Mouse (Mus musculus): Measurements from ENCODE around the gene Hba-a2. TPM values are rescaled to one million over a fixed set of nuclear protein-coding genes. Genes with fewer than 3 reads are reported as not detected.

Hba-a2 gene
- polyA plus RNA-seq, 1 experiment, result 130,484 TPM

- Histone ChIP-seq H3K36me3 (ENCODE audit: control insufficient read depth) (peaks cover 12% of the 10 kb centered on the region), H3K4me1 (ENCODE audit: control insufficient read depth) (peaks cover 16% of the 10 kb centered on the region), H3K27me3 (ENCODE audit: control insufficient read depth) (peaks cover 32% of the 10 kb centered on the region), H3K4me3 (replicated peaks) (no peak overlapping the region), H3K9me3 (ENCODE audit: control insufficient read depth, low read length) (no peaks in the 10 kb centered on the region; the same call in 1 of the 2 replicates)
- TF ChIP-seq TAL1 (IDR thresholded peaks at IDR 0.05; ENCODE audit: low read length) (no peak), GATA1 (IDR thresholded peaks at IDR 0.05; ENCODE audit: low read length) (no peak)
Measured at GRCm38 (mm10) chr11:32309928-32310327, 13.6 kb downstream of the Hba-a2 start.

GRCm38 (mm10) chr11:32316009-32316408 is 19.7 kb downstream of the Hba-a2 start:
- Histone ChIP-seq H3K9me3 (ENCODE audit: control insufficient read depth, low read length) (no peaks in the 10 kb centered on the region), H3K36me3 (ENCODE audit: control insufficient read depth) (no peaks in the 10 kb centered on the region), H3K4me3 (replicated peaks) (no peak overlapping the region), H3K27me3 (ENCODE audit: control insufficient read depth) (peaks cover 29% of the 10 kb centered on the region), H3K4me1 (ENCODE audit: control insufficient read depth) (peaks cover 11% of the 10 kb centered on the region)
- TF ChIP-seq GATA1 (IDR thresholded peaks at IDR 0.05; ENCODE audit: low read length) (no peak), TAL1 (IDR thresholded peaks at IDR 0.05; ENCODE audit: low read length) (no peak)

DNA sequence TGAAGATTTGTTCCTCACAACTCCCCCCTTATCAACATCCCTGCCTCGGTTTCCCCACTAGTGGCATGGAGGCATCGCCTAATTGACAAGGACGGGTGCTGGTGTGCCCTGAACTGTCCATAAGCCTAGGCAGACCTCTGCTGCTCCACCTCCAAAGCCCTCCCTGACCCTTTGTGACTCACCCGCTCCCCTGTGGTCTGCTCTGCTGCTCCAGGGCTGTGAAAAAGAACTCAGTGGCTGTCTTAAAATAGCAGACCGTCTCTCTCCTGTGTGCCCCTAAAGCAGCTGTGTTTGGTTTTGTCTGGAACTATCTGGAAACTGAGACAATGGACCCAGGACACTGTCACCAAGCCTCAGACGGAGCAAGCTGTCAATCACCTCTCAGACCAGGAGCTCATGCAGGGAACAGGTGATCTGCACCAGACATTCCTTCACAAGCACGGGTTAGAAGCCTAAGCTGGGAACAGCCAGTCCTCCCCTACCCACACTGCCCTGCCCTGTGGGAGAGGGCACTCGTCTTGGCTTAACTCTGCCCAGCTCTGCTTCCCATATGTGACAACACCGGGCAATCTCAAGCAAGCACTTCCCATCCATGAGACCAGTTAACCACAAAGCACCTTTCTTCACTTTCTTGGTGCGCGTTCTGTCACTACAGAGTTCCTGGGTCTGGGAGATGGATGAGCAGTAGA is 24.4 kb downstream of the Hba-a2 start:
- Histone ChIP-seq H3K4me1 (ENCODE audit: control insufficient read depth) (peaks cover 20% of the 10 kb centered on the region), H3K27me3 (ENCODE audit: control insufficient read depth) (peaks cover 32% of the 10 kb centered on the region), H3K36me3 (ENCODE audit: control insufficient read depth) (no peaks in the 10 kb centered on the region), H3K4me3 (replicated peaks) (peak overlapping the region; percentile 7), H3K9me3 (ENCODE audit: control insufficient read depth, low read length) (no peaks in the 10 kb centered on the region)
- TF ChIP-seq TAL1 (IDR thresholded peaks at IDR 0.05; ENCODE audit: low read length), result no peak
- TF ChIP-seq GATA1 (IDR thresholded peaks at IDR 0.05; ENCODE audit: low read length), result no peak

DNA sequence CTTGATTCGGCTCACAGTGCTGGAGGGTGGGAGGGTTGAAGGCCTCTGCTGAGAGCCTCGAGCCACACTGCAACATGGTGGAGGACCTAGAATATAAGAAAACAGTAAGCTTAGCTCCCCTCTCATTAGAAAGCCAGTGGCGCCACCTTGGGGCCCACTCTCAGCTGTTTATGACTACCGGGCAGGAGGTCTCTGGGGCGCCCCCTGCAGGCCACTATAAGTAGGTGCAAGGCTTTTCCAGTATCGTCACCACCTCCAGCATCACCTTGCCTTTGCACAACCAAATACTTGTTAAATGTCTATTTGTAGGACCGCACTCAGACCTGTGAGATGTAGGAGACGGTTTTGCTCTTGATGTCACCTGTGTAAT is 24.9 kb downstream of the Hba-a2 start:
- Histone ChIP-seq H3K36me3 (ENCODE audit: control insufficient read depth) (no peaks in the 10 kb centered on the region), H3K27me3 (ENCODE audit: control insufficient read depth) (peaks cover 34% of the 10 kb centered on the region)

GRCm38 (mm10) chr11:32324609-32325008 is 28.3 kb downstream of the Hba-a2 start:
- H3K36me3 ChIP-seq (ENCODE audit: control insufficient read depth), result no peaks in the 10 kb centered on the region
- H3K27me3 ChIP-seq (ENCODE audit: control insufficient read depth), result peaks cover 37% of the 10 kb centered on the region
- H3K4me3 ChIP-seq (replicated peaks), result peak overlapping the region; percentile 25
- peaks cover 20% of the 10 kb centered on the region for H3K4me1 ChIP-seq (ENCODE audit: control insufficient read depth)
- TF ChIP-seq GATA1 (IDR thresholded peaks at IDR 0.05; ENCODE audit: low read length) (no peak), TAL1 (IDR thresholded peaks at IDR 0.05; ENCODE audit: low read length) (no peak)
- H3K9me3 ChIP-seq (ENCODE audit: control insufficient read depth, low read length), result no peaks in the 10 kb centered on the region

More for the DNA sequence above, 24.9 kb downstream of the Hba-a2 start:
- Histone ChIP-seq H3K9me3 (ENCODE audit: control insufficient read depth, low read length) (no peaks in the 10 kb centered on the region), H3K4me1 (ENCODE audit: control insufficient read depth) (peaks cover 20% of the 10 kb centered on the region), H3K4me3 (replicated peaks) (no peak overlapping the region)
- TF ChIP-seq TAL1 (IDR thresholded peaks at IDR 0.05; ENCODE audit: low read length), result no peak

GRCm38 (mm10) chr11:32331075-32331474 is 34.8 kb downstream of the Hba-a2 start:
- Histone ChIP-seq H3K27me3 (ENCODE audit: control insufficient read depth) (peaks cover 21% of the 10 kb centered on the region), H3K4me1 (ENCODE audit: control insufficient read depth) (no peaks in the 10 kb centered on the region), H3K36me3 (ENCODE audit: control insufficient read depth) (no peaks in the 10 kb centered on the region), H3K9me3 (ENCODE audit: control insufficient read depth, low read length) (peaks cover 4% of the 10 kb centered on the region), H3K4me3 (replicated peaks) (no peak overlapping the region)
- TF ChIP-seq TAL1 (IDR thresholded peaks at IDR 0.05; ENCODE audit: low read length) (no peak), GATA1 (IDR thresholded peaks at IDR 0.05; ENCODE audit: low read length) (no peak)

- H3K4me1 ChIP-seq (ENCODE audit: control insufficient read depth), result no peaks in the 10 kb centered on the region
- peaks cover 17% of the 10 kb centered on the region for H3K27me3 ChIP-seq (ENCODE audit: control insufficient read depth)
- H3K9me3 ChIP-seq (ENCODE audit: control insufficient read depth, low read length), result peaks cover 4% of the 10 kb centered on the region
- no peaks in the 10 kb centered on the region for H3K36me3 ChIP-seq (ENCODE audit: control insufficient read depth)
- TF ChIP-seq TAL1 (IDR thresholded peaks at IDR 0.05; ENCODE audit: low read length), result no peak
- TF ChIP-seq GATA1 (IDR thresholded peaks at IDR 0.05; ENCODE audit: low read length), result no peak
- no peak overlapping the region for H3K4me3 ChIP-seq (replicated peaks)
Measured at GRCm38 (mm10) chr11:32331861-32332260, 35.6 kb downstream of the Hba-a2 start.

- H3K4me3 ChIP-seq (replicated peaks), result no peak overlapping the region
- H3K4me1 ChIP-seq (ENCODE audit: control insufficient read depth), result no peaks in the 10 kb centered on the region
- TF ChIP-seq TAL1 (IDR thresholded peaks at IDR 0.05; ENCODE audit: low read length) (no peak), GATA1 (IDR thresholded peaks at IDR 0.05; ENCODE audit: low read length) (no peak)
- peaks cover 4% of the 10 kb centered on the region for H3K9me3 ChIP-seq (ENCODE audit: control insufficient read depth, low read length)
- peaks cover 10% of the 10 kb centered on the region for H3K27me3 ChIP-seq (ENCODE audit: control insufficient read depth)
- H3K36me3 ChIP-seq (ENCODE audit: control insufficient read depth), result no peaks in the 10 kb centered on the region
Measured at GRCm38 (mm10) chr11:32333235-32333634, 36.9 kb downstream of the Hba-a2 start.

GRCm38 (mm10) chr11:32336435-32336907 is 40.2 kb downstream of the Hba-a2 start:
- TF ChIP-seq TAL1 (IDR thresholded peaks at IDR 0.05; ENCODE audit: low read length) (no peak), GATA1 (IDR thresholded peaks at IDR 0.05; ENCODE audit: low read length) (no peak)
- peaks cover 4% of the 10 kb centered on the region for H3K9me3 ChIP-seq (ENCODE audit: control insufficient read depth, low read length)

More at GRCm38 (mm10) chr11:32336435-32336907, 40.2 kb downstream of the Hba-a2 start:
- Histone ChIP-seq H3K4me3 (replicated peaks) (no peak overlapping the region), H3K27me3 (ENCODE audit: control insufficient read depth) (peaks cover 17% of the 10 kb centered on the region), H3K36me3 (ENCODE audit: control insufficient read depth) (no peaks in the 10 kb centered on the region), H3K4me1 (ENCODE audit: control insufficient read depth) (no peaks in the 10 kb centered on the region)
